Mouse (Mus musculus) hematopoietic multipotent progenitor cell, adult 10-12 weeks (in vitro differentiated cells): ENCODE results near the gene Lias. TPM values are rescaled to one million over a fixed set of nuclear protein-coding genes. Genes with fewer than 3 reads are reported as not detected.

Experiments used
- polyA plus RNA-seq: library from polyadenylated mRNA; stranded (reverse); fragments of >175 nt; gene quantifications from 2 replicates; pipeline ENCODE4 v1.2.3, GENCODE M21; 2012; ENCODE audit warnings: low replicate concordance

Gene Lias
- 1.8 and 5.0 TPM in 2 replicates for polyA plus RNA-seq

DNA sequence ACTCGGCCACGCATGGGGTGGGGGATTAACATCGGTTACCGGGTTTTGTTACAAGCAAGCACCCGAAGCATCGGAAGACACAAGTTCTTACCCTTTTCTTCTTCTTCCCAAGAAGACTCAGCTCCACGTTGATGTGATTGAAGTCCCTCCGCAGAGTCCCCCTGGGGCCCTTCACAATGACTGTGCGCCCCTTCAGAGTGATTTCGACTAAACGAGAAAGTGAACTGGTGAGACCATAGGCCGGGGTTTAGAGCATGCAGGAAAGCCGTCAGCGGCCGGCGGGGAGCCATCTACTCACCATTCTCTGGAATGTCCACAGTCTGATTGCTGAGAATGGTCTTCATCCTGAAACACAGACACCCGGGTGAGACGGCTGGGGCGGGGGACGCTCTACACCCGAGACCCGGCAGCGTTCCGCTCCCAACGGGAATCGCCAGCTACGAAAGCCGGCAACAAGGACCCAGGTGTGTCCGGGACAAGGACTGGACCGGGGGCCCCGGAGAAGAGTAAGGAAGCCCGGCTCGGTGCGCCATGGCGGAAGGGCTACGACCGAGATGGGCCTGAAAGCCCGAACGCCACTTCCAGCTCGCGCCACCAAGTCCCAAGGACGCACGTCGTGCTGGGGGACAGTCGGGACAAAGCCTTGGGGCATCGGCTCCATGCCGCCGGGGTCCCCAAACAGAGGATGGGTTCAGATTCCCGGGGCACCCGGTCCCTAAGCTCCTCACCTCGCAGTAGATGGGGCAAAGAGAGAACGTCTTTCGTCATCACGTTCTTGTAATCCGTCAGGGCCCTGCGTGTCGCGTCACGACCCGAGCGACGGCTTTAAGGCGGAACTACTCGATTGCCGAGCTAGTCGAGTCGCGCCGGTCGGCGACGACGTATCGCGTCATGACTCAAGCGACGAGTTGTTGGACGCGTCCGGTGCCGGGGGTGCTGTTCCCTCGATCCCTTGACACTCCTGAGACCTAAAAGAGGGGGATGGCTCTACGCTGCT is at the start of gene Lias, which contains the start of gene Rpl9:
Lias (plus strand) TSS at position 850 of the 997 bp plus-strand sequence.
Rpl9 (minus strand) TSS at position 797 of the 997 bp plus-strand sequence.

DNA sequence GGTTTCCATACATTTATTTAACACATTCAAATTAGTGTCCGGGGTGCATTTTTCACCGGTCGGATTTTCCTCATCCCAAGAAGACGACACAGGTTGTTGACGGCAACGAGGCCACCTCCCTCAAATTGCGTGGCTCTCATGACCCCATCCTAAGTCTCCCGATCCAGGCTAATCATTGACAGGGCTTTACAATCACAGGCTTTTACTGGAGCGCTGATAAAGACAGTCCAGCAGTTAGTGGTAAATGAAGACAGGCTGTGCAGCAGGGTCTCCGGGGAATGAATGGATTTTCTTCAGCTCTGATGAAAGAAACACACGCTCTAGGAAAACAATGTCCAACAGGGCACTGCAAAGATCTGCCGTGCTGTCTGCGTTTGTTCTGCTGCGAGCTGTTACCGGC is 43.1 kb upstream of the Lias start, which contains the start of gene Klb:
Klb (plus strand) TSS at position 147 of the 400 bp plus-strand sequence.

DNA sequence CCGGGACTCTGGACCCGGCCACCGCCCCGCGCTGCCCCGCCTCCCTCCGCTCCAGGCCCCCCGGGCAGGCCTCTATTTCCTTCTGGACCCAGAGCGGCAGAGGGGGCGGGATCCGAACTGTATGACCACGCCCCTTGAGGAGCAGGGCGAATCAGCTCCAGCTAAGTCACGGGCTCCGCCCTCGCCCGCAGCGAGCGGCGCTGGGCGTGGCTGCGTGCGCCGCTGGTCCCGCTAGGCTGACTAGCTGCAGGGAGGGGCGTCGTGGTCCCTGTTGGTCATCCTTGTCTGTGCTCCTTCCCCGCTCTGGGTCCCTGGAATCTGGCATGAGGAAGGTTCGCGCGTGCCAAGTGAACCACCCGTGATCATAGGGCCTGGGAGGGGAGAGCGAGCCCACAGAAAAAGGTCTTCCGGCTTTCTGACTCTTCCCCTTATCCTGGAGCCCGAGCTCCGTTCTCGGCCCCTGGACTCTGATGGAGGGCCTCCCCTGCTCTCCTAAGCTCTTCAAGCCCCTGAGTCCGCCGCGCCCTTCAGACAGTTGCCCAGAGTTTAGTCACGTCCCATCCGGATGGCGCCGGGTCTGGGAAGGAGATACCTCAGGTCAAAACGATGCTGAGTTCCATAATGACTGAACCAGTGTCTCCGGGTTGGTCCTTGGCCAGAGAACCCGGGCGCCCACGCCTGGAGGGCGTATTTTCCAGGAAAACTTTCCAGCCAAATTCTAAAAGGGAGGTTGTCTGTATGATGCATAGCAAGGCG is 44.7 kb downstream of the Lias start, which contains the start of gene Ugdh:
Ugdh (minus strand) TSS at position 144 of the 756 bp plus-strand sequence.

Other genes starting within 250 kb of the Lias start
- gene Wdr19, start 191.8 kb upstream of the Lias start, polyA plus RNA-seq = 0.20 and 1.3 TPM in 2 replicates
- 1.6 and 13.4 TPM in 2 replicates for gene Rfc1, start 55.8 kb upstream of the Lias start, polyA plus RNA-seq
- not detected in 2 replicates for gene Klb, start 43.2 kb upstream of the Lias start, polyA plus RNA-seq
- gene Rpl9, start 53 bp upstream of the Lias start, polyA plus RNA-seq = 34.9 and 96.1 TPM in 2 replicates
- gene Ugdh, start 44.5 kb downstream of the Lias start, polyA plus RNA-seq = 3.7 and 5.6 TPM in 2 replicates
- gene Gm43552, start 101.3 kb downstream of the Lias start, polyA plus RNA-seq = 83.4 and 256 TPM in 2 replicates
- 51.7 and 181 TPM in 2 replicates for gene Smim14, start 145.7 kb downstream of the Lias start, polyA plus RNA-seq
- 45.0 and 57.3 TPM in 2 replicates for gene Ube2k, start 145.7 kb downstream of the Lias start, polyA plus RNA-seq